Mouse (Mus musculus) adrenal gland, postnatal 10 days (tissue): ENCODE measurements at regions not wholly inside any gene's neighbourhood (a gene's known extent, or its start where the extent isn't known, plus 50 kb on each side); places are given as distances from the start of the nearest gene placed in this dataset.
A peak's percentile ranks its signal among the peaks of the same experiment; 100 is the strongest.

Experiments used
- DNase-seq: peaks from one replicate; pipeline ENCODE4 v3.0.0; 2021; ENCODE audit warnings: mixed read lengths

GRCm38 (mm10) chr12:50932496-50932895 is 283.6 kb upstream of the Prkd1 start:
- no peak for DNase-seq

- DNase-seq, result no peak
Measured at GRCm38 (mm10) chr12:50929641-50930040, 280.7 kb upstream of the Prkd1 start.

DNA sequence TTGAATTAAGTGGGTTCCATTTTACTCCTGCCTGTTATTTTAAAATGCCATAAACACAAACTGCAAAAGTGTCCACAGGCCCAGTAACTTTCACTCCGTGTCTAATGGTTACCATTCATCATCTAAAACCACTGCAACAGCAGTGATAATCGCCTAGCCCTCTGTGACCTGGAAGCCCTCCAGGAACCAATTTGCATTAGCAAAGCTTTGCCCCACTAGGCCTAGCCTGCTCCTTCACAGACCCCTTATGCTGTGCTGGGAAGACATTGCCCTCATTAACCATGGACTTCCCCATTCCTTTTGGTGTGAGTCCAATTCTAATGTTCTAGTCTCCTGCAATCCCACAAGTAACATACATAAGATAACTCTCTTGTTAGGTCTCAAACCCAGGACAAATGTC is 277.3 kb upstream of the Prkd1 start:
- DNase-seq, result no peak

DNA sequence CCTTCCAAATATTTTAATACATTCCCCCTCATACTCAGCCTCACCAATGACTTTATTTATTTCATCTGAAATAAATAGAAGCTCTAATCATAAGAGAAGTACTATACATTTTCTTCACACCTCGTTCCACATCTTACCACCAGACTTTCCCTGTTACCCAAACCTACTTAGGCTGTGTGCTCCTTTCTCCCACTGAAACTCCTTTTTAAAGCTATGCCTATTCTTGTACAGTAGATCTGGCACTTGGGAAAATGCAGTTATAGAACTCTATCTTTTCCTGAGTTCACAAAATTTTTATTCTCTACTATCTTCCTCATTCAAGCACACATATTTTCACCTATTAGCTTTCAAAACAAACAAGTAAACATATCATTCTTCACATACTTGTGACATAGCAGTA is 272.8 kb upstream of the Prkd1 start:
- DNase-seq, result no peak

DNA sequence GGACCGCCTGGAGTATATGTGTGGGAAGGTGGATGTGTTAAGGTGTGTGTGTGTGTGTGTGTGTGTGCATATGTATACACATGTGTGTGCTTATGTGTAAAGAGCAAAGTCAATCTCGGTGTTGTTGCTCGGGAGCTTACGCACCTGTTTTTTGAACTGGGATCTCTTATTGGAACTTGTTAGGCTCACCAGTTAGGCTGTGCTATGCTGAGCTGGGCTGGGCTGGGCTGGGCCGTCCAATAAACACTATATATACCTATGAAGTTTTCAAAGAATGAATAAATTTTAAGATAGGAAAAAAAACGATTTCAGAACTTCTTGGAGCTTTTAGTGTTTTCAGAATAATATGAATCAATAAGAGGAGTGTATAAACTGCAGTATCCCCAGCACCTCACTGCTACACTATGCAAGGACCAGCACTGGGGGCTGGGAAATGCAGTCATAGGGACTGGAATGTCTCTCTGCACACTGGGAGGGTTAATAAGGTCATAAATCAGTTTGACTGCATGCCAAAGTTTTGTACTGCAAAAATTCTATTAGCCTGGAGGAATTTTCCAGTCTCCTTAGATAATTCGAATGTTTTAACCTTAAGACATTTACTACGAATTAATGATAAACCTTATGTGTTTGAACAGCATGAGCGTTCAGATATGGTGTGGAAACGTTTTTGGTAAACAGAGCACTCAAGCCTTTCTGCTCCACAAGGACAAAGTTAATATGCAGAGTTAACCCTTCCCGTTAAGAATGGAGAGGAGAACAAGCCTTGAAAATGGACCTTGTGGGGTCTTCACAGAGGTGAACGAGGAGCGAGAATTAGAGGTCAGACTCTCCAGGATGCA is 250.9 kb upstream of the Prkd1 start:
- DNase-seq, result no peak

DNA sequence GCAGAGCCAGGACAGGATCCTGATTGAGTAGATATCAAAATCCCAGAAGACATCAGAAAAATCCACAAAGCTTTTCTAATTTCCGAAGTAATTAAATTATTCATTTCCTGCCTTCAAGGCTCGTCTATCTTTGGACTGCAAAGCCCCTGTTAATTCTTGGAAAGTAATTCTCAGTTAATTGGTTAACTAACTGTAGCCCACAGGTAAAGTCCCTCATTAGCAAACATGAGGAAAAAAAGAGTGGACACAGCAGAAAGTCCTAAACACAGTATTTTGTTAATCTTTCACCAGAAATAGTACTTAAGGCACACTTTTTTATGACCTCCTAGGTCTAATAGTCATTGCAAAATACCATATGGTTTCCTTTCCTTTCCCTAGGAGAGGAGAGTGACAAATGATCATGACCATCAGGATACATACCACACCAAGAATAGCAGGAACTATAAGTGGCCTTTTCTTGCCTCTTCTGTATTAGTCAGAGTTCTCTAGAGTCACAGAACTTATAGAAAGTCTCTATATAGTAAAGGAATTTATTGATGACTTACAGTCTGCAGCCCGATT is 248.8 kb upstream of the Prkd1 start:
- DNase-seq, result no peak

- no peak for DNase-seq
Measured at GRCm38 (mm10) chr12:50893604-50894003, 244.7 kb upstream of the Prkd1 start.

- no peak for DNase-seq
Measured at GRCm38 (mm10) chr12:50875796-50876195, 226.9 kb upstream of the Prkd1 start.

- DNase-seq, result no peak
Measured at GRCm38 (mm10) chr12:50874024-50874398, 225.1 kb upstream of the Prkd1 start.

DNA sequence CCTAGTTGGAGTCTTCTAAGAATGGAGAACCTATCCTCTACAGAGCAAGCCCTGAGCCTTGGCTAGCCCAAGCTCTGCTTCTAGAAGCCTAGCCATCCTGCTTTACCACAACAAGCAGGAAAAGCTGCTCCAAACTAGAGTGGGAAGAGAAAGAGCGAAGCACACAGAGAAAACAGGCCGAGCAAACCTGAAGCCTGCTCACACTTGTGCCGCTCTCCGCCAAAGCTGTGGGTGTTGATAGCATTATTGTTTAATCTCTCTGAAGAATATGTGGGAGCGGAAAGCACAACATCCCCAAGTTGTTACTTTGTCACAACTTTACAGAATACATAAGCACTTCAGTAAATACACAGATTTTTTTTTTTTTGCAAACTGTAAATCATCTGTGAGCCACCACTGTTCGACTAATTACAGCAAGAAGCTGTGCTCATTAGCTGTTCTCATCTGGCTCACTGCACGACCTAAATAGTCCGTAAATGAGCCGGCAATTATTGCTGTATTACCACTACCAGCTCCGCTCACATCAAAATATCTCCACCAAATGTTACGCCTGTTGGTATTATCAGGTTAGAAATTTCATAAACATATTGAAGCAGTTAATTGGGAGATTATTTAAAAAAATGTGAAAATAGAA is 224.6 kb upstream of the Prkd1 start:
- no peak for DNase-seq

DNA sequence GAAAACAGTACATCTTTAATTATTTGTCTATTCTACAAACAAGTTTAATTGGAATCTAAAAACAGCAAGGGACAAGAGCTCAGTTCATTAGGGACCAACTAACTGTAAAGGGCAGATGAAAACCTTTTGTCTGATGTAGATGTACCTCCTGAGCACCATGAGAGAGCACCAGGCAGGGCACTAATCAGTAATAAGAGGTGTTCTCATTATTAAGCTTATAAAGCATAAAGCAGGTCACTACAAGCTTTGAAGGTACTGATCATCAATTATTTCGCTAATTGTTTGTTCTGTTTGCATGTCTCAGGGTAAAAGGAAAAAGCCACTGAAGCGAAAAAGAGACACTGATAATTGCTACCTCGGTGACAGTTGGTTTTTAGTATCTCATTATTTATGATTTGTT is 202.7 kb upstream of the Prkd1 start:
- no peak for DNase-seq

- no peak for DNase-seq
Measured at GRCm38 (mm10) chr12:50847976-50848375, 199.1 kb upstream of the Prkd1 start.

DNA sequence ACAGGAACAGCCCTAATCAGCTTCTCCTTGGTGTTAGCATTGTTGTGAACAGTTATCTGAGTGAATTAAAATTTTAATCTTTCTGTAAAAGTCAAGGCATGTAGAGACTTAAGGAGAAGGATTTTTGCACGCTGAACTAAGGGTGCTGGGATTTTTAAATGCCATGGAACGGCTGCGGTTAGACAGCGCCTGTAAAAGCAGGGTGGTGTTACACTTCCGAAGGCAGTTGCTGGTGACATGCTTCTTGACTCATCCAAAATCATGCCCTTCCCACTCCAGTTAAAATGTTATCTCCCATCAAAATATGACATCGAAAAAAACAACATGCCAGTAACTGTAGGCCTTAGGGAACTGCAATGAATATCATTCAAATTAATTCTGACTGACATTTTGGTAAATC is 193.8 kb upstream of the Prkd1 start:
- no peak for DNase-seq

- no peak for DNase-seq
Measured at GRCm38 (mm10) chr12:50839391-50839790, 190.5 kb upstream of the Prkd1 start.

DNA sequence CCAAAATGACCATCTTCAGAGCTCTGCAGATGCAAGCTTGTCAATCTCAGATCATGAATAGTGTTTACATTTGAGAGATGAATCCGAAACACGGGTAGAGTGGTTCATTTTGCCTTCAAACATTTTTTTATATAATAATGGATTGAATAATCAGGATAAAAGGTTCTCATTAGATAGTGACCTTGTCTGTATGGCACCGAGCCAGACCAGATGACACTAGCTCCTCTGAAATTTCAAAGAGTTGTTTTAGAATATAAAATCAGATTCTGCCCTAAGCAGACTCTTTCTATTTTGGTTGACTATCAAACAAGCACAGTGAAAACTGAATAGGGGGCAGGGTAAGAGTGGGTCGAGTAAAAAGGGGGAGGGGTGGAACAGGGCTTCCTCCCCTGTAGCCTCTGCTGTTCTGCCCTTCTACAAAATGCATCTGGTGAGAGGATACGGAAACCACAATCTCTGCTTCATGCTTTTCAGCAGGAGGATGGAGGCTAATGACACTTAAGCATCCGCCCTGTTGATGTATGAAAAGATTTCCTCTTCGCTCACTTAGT is 159.9 kb upstream of the Prkd1 start:
- DNase-seq, result peak; percentile 22

DNA sequence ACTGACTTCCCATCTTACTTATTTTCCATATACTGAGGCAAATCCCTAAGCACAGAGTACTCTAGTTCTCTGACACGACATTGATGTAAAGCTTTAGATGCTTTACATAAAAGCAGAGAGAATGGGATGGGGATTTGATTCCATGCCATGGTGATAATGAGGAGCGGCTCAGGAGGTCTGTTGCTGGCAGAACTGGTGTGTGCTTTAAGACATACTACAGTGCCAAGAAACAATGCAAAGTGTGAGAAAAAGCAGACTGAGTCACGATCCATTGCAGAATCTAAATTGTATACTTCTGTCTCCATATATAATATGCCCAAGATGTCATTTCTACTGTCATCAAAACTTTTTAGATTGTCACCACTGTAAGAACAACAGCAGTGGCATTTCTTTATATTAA is 155.5 kb upstream of the Prkd1 start:
- no peak for DNase-seq

- DNase-seq, result no peak
Measured at GRCm38 (mm10) chr12:50765156-50765940, 116.5 kb upstream of the Prkd1 start.

DNA sequence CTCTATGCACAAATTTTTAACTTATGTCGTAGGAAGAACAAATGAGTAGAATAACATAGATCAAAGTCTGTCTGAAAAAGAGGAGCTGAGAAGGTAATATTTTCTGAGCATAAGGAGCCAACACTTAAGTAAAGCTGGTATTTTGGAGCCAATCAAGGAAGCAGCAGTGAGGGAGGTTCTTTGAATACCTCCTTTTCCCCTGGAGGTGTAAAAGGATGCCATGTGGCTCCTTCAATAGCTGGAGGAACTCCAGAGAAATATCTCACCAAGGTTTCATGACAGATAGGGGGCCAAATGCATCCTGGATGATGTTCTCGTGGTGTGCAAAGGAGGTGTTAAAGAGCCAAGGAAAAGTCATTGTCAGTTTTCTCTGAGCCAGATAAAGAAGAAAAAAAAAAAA is 115.6 kb upstream of the Prkd1 start:
- no peak for DNase-seq

DNA sequence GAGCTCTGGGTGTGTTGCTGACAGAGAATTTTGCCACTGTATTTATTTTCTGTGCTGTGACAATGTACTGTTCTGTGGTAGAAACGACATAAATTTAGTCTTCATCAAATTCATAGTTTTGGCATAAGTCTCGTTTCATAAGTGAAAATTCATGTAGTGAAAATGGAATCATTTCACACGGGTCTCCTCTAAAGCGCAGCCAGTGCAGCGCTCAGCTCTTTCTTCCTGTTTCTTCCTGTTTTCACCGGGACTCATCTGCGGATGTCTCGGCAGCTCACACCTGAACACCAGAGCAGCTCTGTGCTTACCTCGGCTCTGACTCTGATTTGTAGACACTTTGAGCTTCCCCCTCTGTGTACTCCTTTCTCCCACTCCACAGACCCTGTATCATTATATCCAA is 85.2 kb upstream of the Prkd1 start:
- DNase-seq, result no peak

DNA sequence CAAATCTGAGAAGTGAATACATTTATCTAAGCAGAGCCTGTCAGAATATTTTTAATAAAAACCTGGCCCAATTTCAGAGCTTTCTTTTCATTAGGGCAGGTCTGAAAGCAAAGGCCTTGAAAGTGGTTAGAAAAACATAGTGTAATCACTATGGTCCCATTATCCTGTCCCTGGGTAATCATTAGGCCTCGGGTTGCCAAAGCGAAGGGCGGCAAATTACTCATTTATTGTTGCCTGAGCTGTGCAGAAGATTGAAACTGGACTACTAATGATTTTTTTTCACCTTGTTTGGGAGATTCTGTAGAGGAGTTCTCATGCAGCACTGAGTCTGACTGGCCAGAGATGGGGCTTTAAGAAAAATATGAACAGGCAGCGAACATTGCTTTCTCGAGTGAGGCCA is 63.7 kb upstream of the Prkd1 start:
- no peak for DNase-seq

- no peak for DNase-seq
Measured at GRCm38 (mm10) chr12:50709000-50709788, 60.3 kb upstream of the Prkd1 start.
